Mouse (Mus musculus): ENCODE measurements around the gene Fgfr2. TPM values are rescaled to one million over a fixed set of nuclear protein-coding genes. Genes with fewer than 3 reads are reported as not detected.

Gene Fgfr2
- polyA plus RNA-seq, 1 experiment = 0.17 TPM

DNA sequence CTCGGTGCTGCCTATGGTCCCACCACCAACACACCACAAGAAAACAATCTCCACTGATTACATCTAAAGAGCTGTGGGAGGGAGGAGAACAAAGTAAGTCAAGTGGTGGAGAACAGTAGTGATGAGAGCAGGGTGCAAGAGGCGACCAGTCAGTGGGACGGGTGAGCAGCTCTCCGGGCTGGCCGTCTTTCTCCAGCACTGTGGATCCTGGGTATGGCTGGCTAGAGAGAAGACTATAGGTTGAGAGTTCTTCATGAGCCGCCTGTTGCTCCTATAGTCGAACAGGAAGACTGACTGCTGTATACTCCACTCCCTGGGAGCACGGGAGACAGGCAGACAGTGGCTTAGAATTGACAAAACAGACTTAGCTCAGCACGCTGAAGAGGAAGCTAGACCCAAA, 2923.2 kb downstream of the Fgfr2 start:
- TF ChIP-seq POLR2AphosphoS2 (IDR thresholded peaks at IDR 0.05; ENCODE audit: insufficient read length, low read depth) = no peak
- TF ChIP-seq TCF3 (IDR thresholded peaks at IDR 0.05; ENCODE audit: insufficient read length, low read depth) = no peak
- no peak for TF ChIP-seq TCF12 (IDR thresholded peaks at IDR 0.05; ENCODE audit: insufficient read depth, poor library complexity, severe bottlenecking)
- TF ChIP-seq SRF (IDR thresholded peaks at IDR 0.05; ENCODE audit: control insufficient read depth, insufficient read length, low read depth) = no peak
- no peak for TF ChIP-seq MYOD1 (IDR thresholded peaks at IDR 0.05; ENCODE audit: control insufficient read depth in 1 of 3, insufficient read length in 2 of 3, low read depth in 2 of 3)
- no peak for TF ChIP-seq REST (IDR thresholded peaks at IDR 0.05; ENCODE audit: insufficient read depth, insufficient read length)
- H3K79me2 ChIP-seq (ENCODE audit: control insufficient read depth, insufficient read depth) = no peaks in the 10 kb centered on the region
- no peak overlapping the region for H3ac ChIP-seq (ENCODE audit: control insufficient read depth, insufficient read length)
- no peak overlapping the region for H3K4me3 ChIP-seq
- no peak overlapping the region for H3K4me2 ChIP-seq (ENCODE audit: low read depth)
- no peaks in the 10 kb centered on the region for H3K27me3 ChIP-seq (ENCODE audit: control insufficient read depth, insufficient read depth, insufficient read length)
- no peaks in the 10 kb centered on the region for H3K36me3 ChIP-seq (ENCODE audit: control insufficient read depth, insufficient read depth)

DNA sequence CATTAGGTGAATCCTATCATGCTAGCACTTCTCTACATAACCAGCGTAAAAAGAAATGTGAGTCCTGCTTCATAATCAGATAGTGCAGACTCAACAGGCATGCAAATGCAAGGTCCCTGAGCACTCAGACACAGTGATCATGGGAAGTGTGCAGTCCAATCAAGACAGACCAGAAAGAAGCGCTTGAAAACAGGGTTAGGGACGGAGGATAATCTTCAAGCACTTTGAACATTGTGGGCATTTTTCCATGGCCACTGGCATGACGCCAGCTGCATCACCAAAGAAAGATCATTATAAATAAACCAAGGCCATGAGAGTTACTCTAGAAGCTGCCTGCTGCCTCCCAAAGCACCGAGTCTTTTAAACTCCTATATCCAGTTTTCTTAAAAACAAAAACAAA, 2923.8 kb downstream of the Fgfr2 start:
- Histone ChIP-seq H3ac (ENCODE audit: control insufficient read depth, insufficient read length) (no peak overlapping the region), H3K4me3 (no peak overlapping the region), H3K79me2 (ENCODE audit: control insufficient read depth, insufficient read depth) (no peaks in the 10 kb centered on the region), H3K4me2 (ENCODE audit: low read depth) (no peak overlapping the region), H3K27me3 (ENCODE audit: control insufficient read depth, insufficient read depth, insufficient read length) (no peaks in the 10 kb centered on the region), H3K36me3 (ENCODE audit: control insufficient read depth, insufficient read depth) (no peaks in the 10 kb centered on the region)
- TF ChIP-seq SRF (IDR thresholded peaks at IDR 0.05; ENCODE audit: control insufficient read depth, insufficient read length, low read depth) (no peak), TCF12 (IDR thresholded peaks at IDR 0.05; ENCODE audit: insufficient read depth, poor library complexity, severe bottlenecking) (no peak), REST (IDR thresholded peaks at IDR 0.05; ENCODE audit: insufficient read depth, insufficient read length) (no peak), POLR2A (IDR thresholded peaks at IDR 0.05; ENCODE audit: insufficient read length, low read depth) (no peak), POLR2AphosphoS2 (IDR thresholded peaks at IDR 0.05; ENCODE audit: insufficient read length, low read depth) (no peak), TCF3 (IDR thresholded peaks at IDR 0.05; ENCODE audit: insufficient read length, low read depth) (no peak), MAX (IDR thresholded peaks at IDR 0.05; ENCODE audit: low read depth) (no peak), MYOG (IDR thresholded peaks at IDR 0.05; ENCODE audit: control insufficient read depth in 1 of 3, insufficient read depth in 1 of 3, insufficient read length in 2 of 3, low read depth in 2 of 3) (no peak), MYOD1 (IDR thresholded peaks at IDR 0.05; ENCODE audit: control insufficient read depth in 1 of 3, insufficient read length in 2 of 3, low read depth in 2 of 3) (no peak), USF1 (IDR thresholded peaks at IDR 0.05; ENCODE audit: low read depth) (no peak), CEBPB (IDR thresholded peaks at IDR 0.05; ENCODE audit: insufficient read depth, poor library complexity, severe bottlenecking) (no peak), E2F4 (IDR thresholded peaks at IDR 0.05; ENCODE audit: insufficient read depth) (no peak)

DNA sequence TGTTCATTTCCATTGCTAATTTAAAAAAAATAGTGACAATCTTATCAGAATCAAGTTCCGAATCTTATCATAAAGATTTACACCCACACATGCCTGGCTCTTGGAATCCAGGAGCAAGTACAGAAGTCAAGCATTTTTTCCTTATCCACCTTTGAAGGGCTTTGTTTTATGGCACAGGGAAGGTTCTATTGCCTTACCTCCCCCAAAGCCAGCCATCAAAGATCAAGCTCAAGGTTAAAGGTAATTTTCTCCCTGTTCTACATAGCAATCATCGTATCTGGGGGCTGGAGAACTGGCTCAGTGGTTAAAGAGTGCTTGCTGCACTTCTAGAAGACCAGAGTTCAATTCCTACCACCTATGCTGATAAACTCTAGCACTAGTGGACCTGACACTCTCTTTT, 2928.1 kb downstream of the Fgfr2 start:
- H3K36me3 ChIP-seq (ENCODE audit: control insufficient read depth, insufficient read depth) = no peaks in the 10 kb centered on the region
- no peak overlapping the region for H3K4me3 ChIP-seq
- no peak overlapping the region for H3ac ChIP-seq (ENCODE audit: control insufficient read depth, insufficient read length)
- no peak for TF ChIP-seq MYOD1 (IDR thresholded peaks at IDR 0.05; ENCODE audit: control insufficient read depth in 1 of 3, insufficient read length in 2 of 3, low read depth in 2 of 3)
- no peak for TF ChIP-seq REST (IDR thresholded peaks at IDR 0.05; ENCODE audit: insufficient read depth, insufficient read length)
- TF ChIP-seq POLR2A (IDR thresholded peaks at IDR 0.05; ENCODE audit: insufficient read length, low read depth) = no peak
- TF ChIP-seq TCF3 (IDR thresholded peaks at IDR 0.05; ENCODE audit: insufficient read length, low read depth) = no peak
- no peak for TF ChIP-seq USF1 (IDR thresholded peaks at IDR 0.05; ENCODE audit: low read depth)
- TF ChIP-seq POLR2AphosphoS2 (IDR thresholded peaks at IDR 0.05; ENCODE audit: insufficient read length, low read depth) = no peak
- TF ChIP-seq MAX (IDR thresholded peaks at IDR 0.05; ENCODE audit: low read depth) = no peak
- H3K27me3 ChIP-seq (ENCODE audit: control insufficient read depth, insufficient read depth, insufficient read length) = no peaks in the 10 kb centered on the region
- no peak overlapping the region for H3K4me2 ChIP-seq (ENCODE audit: low read depth)
- H3K79me2 ChIP-seq (ENCODE audit: control insufficient read depth, insufficient read depth) = no peaks in the 10 kb centered on the region

DNA sequence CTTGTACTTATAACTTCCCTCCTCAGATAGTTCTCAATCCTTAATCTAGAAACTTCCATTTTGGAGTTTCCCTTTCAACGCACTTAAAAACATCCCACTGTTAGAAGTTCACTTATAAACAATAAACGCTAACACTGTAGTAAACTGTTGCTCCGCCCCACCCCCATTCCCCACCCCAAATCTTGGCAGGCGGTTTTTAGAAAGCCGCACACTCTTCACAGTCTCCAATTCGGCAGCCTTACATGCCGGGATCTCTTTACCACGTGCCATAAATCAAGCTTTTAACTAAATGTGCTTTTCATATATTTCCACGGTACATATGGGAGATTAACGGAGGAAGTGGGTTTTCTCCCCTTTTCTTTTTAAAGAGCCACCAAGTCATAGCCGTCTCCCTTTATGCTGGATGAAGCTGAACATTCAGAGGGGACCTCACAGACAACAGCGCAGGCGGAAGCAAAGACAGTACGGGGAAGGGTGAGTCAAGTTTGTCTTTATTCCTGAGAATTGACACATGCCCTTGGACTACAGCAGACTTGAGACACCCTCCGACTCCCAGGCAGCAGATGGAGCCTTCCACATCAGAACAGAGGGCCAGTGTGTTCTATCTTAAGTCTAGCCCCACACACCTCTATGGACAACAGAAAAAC, 2932.7 kb downstream of the Fgfr2 start:
- H3K27me3 ChIP-seq (ENCODE audit: control insufficient read depth, insufficient read depth, insufficient read length) = no peaks in the 10 kb centered on the region
- no peaks in the 10 kb centered on the region for H3K79me2 ChIP-seq (ENCODE audit: control insufficient read depth, insufficient read depth)
- TF ChIP-seq POLR2A (IDR thresholded peaks at IDR 0.05; ENCODE audit: insufficient read length, low read depth) = no peak
- no peak for TF ChIP-seq USF1 (IDR thresholded peaks at IDR 0.05; ENCODE audit: low read depth)
- no peak for TF ChIP-seq REST (IDR thresholded peaks at IDR 0.05; ENCODE audit: insufficient read depth, insufficient read length)
- TF ChIP-seq TCF3 (IDR thresholded peaks at IDR 0.05; ENCODE audit: insufficient read length, low read depth) = no peak
- no peak for TF ChIP-seq CEBPB (IDR thresholded peaks at IDR 0.05; ENCODE audit: insufficient read depth, poor library complexity, severe bottlenecking)
- no peak for TF ChIP-seq TCF12 (IDR thresholded peaks at IDR 0.05; ENCODE audit: insufficient read depth, poor library complexity, severe bottlenecking)
- no peak for TF ChIP-seq MYOG (IDR thresholded peaks at IDR 0.05; ENCODE audit: control insufficient read depth in 1 of 3, insufficient read depth in 1 of 3, insufficient read length in 2 of 3, low read depth in 2 of 3)
- TF ChIP-seq POLR2AphosphoS2 (IDR thresholded peaks at IDR 0.05; ENCODE audit: insufficient read length, low read depth) = no peak
- TF ChIP-seq MYOD1 (IDR thresholded peaks at IDR 0.05; ENCODE audit: control insufficient read depth in 1 of 3, insufficient read length in 2 of 3, low read depth in 2 of 3) = no peak
- TF ChIP-seq MAX (IDR thresholded peaks at IDR 0.05; ENCODE audit: low read depth) = no peak
- TF ChIP-seq SRF (IDR thresholded peaks at IDR 0.05; ENCODE audit: control insufficient read depth, insufficient read length, low read depth) = no peak
- no peak for TF ChIP-seq E2F4 (IDR thresholded peaks at IDR 0.05; ENCODE audit: insufficient read depth)
- no peak overlapping the region for H3K4me3 ChIP-seq
- no peak overlapping the region for H3ac ChIP-seq (ENCODE audit: control insufficient read depth, insufficient read length)
- no peaks in the 10 kb centered on the region for H3K36me3 ChIP-seq (ENCODE audit: control insufficient read depth, insufficient read depth)
- no peak overlapping the region for H3K4me2 ChIP-seq (ENCODE audit: low read depth)

- TF ChIP-seq SRF (IDR thresholded peaks at IDR 0.05; ENCODE audit: control insufficient read depth, insufficient read length, low read depth) = no peak
- no peak for TF ChIP-seq TCF12 (IDR thresholded peaks at IDR 0.05; ENCODE audit: insufficient read depth, poor library complexity, severe bottlenecking)
- TF ChIP-seq E2F4 (IDR thresholded peaks at IDR 0.05; ENCODE audit: insufficient read depth) = no peak
- Histone ChIP-seq H3K4me3 (no peak overlapping the region), H3K79me2 (ENCODE audit: control insufficient read depth, insufficient read depth) (no peaks in the 10 kb centered on the region), H3ac (ENCODE audit: control insufficient read depth, insufficient read length) (no peak overlapping the region), H3K4me2 (ENCODE audit: low read depth) (no peak overlapping the region), H3K36me3 (ENCODE audit: control insufficient read depth, insufficient read depth) (no peaks in the 10 kb centered on the region), H3K27me3 (ENCODE audit: control insufficient read depth, insufficient read depth, insufficient read length) (no peaks in the 10 kb centered on the region)
These were observed 2933.2 kb downstream of the Fgfr2 start for GRCm38 (mm10) chr7:130189901-130190300.
